Mouse (Mus musculus) myocyte (in vitro differentiated cells): ENCODE results near the gene Gna11.

Experiments
- CEBPB ChIP-seq: IDR thresholded peaks from 2 replicates; pipeline ENCODE4 v1.6.1; 2011; ENCODE audit warnings: mild to moderate bottlenecking, moderate library complexity; ENCODE audit not compliant: poor library complexity, insufficient read depth, severe bottlenecking
- E2F4 ChIP-seq: IDR thresholded peaks from one replicate; pipeline ENCODE4 v1.6.1; 2011; ENCODE audit warnings: mild to moderate bottlenecking, control low read depth, moderate library complexity; ENCODE audit not compliant: insufficient read depth
- MAX ChIP-seq: IDR thresholded peaks from one replicate; pipeline ENCODE4 v1.6.1; 2011; ENCODE audit warnings: low read depth, mild to moderate bottlenecking, control low read depth
- MYOD1 ChIP-seq, 3 experiments: IDR thresholded peaks; one replicate each; pipeline ENCODE4 v1.6.1; 2011; ENCODE audit warnings: control low read depth in 2 of 3, low read depth in 2 of 3, mild to moderate bottlenecking in 2 of 3, moderate library complexity in 1 of 3; ENCODE audit not compliant: insufficient read length in 2 of 3, control insufficient read depth in 1 of 3
- MYOG ChIP-seq, 3 experiments: IDR thresholded peaks; one replicate each; pipeline ENCODE4 v1.6.1; 2011; ENCODE audit warnings: control low read depth in 2 of 3, low read depth in 2 of 3, mild to moderate bottlenecking in 2 of 3; ENCODE audit not compliant: insufficient read length in 2 of 3, control insufficient read depth in 1 of 3, insufficient read depth in 1 of 3
- POLR2A ChIP-seq: IDR thresholded peaks from one replicate; pipeline ENCODE4 v1.6.1; 2011; ENCODE audit warnings: low read depth, mild to moderate bottlenecking, control low read depth, moderate library complexity; ENCODE audit not compliant: insufficient read length
- POLR2AphosphoS2 ChIP-seq: IDR thresholded peaks from one replicate; pipeline ENCODE4 v1.6.1; 2011; ENCODE audit warnings: low read depth, control low read depth; ENCODE audit not compliant: insufficient read length
- REST ChIP-seq: IDR thresholded peaks from one replicate; pipeline ENCODE4 v1.6.1; 2011; ENCODE audit warnings: mild to moderate bottlenecking, control low read depth, moderate library complexity; ENCODE audit not compliant: insufficient read depth, insufficient read length
- SRF ChIP-seq: IDR thresholded peaks from one replicate; pipeline ENCODE4 v1.6.1; 2011; ENCODE audit warnings: low read depth; ENCODE audit not compliant: control insufficient read depth, insufficient read length
- TCF12 ChIP-seq: IDR thresholded peaks from one replicate; pipeline ENCODE4 v1.6.1; 2011; ENCODE audit warnings: mild to moderate bottlenecking, control low read depth; ENCODE audit not compliant: poor library complexity, insufficient read depth, severe bottlenecking
- TCF3 ChIP-seq: IDR thresholded peaks from one replicate; pipeline ENCODE4 v1.6.1; 2011; ENCODE audit warnings: low read depth, control low read depth; ENCODE audit not compliant: insufficient read length
- USF1 ChIP-seq: IDR thresholded peaks from one replicate; pipeline ENCODE4 v1.6.1; 2011; ENCODE audit warnings: low read depth, mild to moderate bottlenecking, control low read depth, moderate library complexity

DNA sequence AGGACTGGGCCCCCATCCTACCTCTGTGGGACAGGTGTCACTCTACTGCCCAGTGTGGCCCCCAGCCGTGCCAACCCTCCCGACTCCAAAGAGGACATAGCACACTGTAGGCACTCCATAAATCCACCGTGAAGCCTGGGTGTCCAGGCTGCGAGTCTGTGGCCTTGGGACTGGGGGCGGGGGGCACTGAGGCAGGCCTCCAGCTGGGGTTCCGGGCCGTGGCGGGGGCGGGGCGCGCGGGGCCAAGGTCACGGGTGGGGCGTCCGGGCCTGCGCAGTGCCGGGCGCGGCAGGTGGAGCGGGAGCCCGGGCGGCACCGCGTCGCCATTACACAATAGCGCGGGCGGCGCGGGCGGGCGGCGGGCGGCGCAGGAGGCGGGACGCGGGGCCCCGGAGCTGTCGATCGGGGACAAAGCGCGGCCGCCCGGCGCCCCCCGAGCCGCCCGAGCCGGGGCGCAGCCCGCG is 14.2 kb upstream of the Gna11 start, which contains the start of gene Aes:
- TF ChIP-seq MAX (no peak), CEBPB (no peak), TCF12 (no peak), POLR2AphosphoS2 (peak; percentile 60), USF1 (no peak), POLR2A (peak; percentile 58), MYOD1 (IDR thresholded peaks at IDR 0.05; ENCODE audit: control insufficient read depth in 1 of 3, insufficient read length in 2 of 3, low read depth in 2 of 3) (peak in 1 of 3 experiments; percentile 82), SRF (no peak), MYOG (IDR thresholded peaks at IDR 0.05; ENCODE audit: control insufficient read depth in 1 of 3, insufficient read depth in 1 of 3, insufficient read length in 2 of 3, low read depth in 2 of 3) (peak in 2 of 3 experiments; percentile 40 to 51), E2F4 (no peak), TCF3 (peak; percentile 17), REST (no peak)
